Mouse (Mus musculus) c-Kit-positive CD71-negative TER-119-negative erythroid progenitor cells, embryonic 14.5 days (primary cell): ENCODE data around the gene Lrrc8c.

Experiments used
- DNase-seq: peaks from one replicate; pipeline ENCODE4 v3.0.0-alpha.2; 2013; ENCODE audit warnings: low read depth

Gene Lrrc8c

GRCm38 (mm10) chr5:105557346-105557745 is 38.2 kb downstream of the Lrrc8c start:
- DNase-seq, result no peak

GRCm38 (mm10) chr5:105557777-105558240 is 38.6 kb downstream of the Lrrc8c start:
- no peak for DNase-seq

GRCm38 (mm10) chr5:105558517-105558916 is 39.3 kb downstream of the Lrrc8c start:
- DNase-seq, result no peak

DNA sequence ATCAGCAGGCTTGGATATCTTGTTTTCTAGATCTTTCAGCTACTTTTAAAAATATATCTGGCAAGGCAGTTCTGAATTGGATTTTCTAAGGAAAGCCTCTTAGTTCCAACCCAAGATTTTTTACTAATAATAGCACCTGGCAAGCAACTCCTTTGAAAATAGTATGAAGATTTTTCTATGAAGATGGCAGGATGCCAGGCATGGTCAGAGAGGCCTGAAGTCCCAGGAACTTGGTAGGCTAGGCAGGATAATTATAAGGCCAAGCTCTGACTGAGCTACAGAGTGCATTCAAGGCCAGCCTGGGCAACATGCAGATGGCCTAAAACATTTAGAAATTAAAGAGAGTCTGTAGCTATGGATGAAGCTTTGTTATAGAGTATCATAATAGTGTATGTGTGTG is 42.7 kb downstream of the Lrrc8c start:
- no peak for DNase-seq

- DNase-seq, result no peak
Measured at GRCm38 (mm10) chr5:105564761-105565160, 45.6 kb downstream of the Lrrc8c start.

DNA sequence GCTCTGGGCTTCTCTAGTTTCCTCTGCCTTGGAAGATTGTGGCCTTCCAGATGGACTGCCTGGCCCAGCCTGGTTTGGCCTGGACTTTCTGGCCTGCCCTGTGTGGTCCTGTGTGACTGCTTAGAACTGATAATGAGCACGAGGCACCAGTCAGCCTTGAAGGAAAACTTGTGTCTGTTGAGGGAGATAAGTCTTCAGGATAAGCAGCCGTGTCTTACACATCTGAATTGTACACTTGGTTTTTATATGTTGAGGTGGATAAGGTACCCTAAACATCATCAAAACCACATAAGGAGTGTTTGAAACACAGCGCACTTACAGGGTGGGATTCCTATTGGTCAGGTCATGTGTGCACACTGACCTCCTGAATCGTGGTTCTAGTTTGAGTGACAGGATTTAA is 46.6 kb downstream of the Lrrc8c start:
- DNase-seq, result no peak

DNA sequence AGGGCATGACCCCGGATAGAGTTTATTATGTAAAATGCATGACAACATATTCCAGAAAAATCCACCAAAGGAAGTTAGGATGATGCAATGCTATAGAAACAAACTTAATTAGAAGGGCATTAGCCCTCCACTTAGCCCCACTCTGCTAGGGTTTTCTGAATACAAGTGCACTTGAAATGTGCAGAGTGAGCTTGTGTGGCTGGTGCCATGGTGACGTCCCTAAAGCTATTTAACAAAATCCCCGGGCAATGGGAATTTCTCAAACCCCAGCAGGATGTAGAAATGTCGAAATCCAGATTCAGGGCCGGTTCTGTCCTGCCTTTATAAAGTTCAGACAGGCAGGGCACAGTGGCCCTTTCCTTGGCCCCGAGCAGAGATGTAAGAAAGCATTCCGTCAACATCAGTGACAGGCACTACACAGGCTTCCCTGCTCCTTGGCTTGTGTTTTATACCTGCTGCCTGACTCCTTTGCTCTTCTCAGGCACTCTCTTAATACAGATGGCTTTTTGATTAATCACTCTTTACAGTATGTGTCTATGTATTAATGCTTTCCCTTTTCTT is 47.7 kb downstream of the Lrrc8c start:
- DNase-seq, result no peak

DNA sequence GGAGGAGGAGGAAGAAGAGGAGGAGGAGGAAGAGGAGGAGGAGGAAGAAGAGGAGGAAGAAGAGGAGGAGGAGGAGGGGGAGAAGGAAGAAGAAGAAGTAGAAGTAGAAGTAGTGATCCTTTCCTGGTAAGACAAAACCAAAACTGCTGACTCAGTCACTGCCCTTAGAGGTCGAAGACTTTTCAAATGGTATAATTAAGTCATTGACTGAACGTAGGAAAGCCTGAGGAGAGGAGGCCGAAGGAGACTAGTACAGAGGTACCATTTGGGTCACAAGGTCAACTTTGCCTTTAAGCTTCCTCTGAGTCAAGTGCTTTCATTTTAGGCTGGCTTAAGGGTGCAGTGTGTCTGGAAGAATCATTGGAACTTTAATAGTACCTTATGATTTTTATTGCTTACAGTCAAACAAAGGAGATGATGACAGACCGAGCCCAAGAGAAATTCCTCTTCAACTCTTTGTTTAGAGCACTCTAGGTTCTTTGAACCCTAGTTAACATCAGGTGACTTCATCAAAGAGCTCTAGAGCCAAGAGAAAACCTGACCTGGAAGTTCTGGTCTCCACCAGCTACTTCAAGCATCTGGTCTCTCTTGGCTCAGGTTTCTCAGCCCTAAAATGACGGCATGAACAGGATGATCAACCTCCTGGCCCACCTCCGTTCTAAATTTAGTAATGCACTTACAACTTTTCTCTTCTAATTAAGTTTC is 49.0 kb downstream of the Lrrc8c start:
- DNase-seq, result no peak

DNA sequence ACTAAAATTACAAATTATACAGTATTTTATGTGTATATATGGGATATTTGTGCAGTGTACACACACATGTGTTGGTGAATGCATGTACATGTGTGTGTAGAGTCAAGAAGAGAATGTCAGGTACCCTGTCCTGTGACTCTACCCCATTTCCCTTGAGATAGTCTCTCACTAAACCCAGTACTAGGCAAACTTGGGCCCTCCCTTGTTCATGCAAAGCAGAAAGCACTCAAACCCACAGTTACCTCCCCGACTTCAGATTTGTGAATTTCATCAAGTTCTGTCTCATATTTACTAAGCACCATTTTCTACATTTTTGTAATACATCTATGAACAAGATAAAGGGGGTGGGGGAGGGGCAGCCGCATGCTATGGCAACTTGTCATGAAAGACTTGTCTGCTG is 50.0 kb downstream of the Lrrc8c start:
- no peak for DNase-seq

DNA sequence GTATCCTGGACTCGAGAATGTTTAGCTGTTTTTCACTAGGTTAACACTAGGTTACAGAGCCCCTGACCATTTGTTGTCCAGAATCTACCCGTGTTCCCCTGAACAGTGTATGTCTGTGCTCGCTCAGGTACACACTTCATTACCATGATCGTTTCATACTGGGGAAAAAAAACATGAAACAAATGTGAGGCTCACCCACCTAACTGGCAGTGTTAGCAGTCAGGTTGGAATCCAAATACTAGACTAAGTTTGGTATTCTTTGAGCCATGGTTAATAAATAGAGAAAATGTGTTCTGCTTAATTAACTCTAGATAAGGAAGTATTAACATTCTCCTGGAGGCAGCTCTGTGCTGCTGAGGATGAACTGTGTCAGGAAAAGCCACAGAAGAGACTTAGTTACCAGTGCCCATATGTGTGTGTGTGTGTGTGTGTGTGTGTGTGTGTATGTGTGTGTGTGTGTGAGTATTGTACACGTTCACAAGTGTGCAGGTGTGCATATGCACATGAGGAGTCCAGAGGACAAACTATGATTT is 53.0 kb downstream of the Lrrc8c start:
- no peak for DNase-seq

GRCm38 (mm10) chr5:105572876-105573275 is 53.7 kb downstream of the Lrrc8c start:
- no peak for DNase-seq

DNA sequence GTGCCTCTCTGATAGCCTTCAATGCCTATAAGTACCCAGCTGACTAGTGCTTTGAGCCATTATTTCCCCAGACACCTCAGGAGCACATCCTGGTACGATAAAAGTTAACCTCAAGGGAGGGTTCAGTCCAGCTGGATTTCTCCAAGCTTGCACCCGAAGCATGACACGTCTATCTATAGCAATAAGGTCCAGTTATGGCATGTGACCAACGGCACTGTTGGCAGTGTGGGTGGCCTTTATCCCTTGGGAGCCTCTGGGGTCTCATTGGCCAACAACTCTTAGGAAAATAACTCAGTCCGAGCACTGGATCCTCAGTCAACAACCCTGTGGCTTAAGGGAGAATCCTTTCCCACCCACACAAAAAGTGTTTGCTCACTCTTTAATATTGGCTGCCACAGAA is 55.6 kb downstream of the Lrrc8c start:
- DNase-seq, result no peak

- no peak for DNase-seq
Measured at GRCm38 (mm10) chr5:105575839-105576238, 56.7 kb downstream of the Lrrc8c start.

- DNase-seq, result no peak
Measured at GRCm38 (mm10) chr5:105580909-105581308, 61.7 kb downstream of the Lrrc8c start.

DNA sequence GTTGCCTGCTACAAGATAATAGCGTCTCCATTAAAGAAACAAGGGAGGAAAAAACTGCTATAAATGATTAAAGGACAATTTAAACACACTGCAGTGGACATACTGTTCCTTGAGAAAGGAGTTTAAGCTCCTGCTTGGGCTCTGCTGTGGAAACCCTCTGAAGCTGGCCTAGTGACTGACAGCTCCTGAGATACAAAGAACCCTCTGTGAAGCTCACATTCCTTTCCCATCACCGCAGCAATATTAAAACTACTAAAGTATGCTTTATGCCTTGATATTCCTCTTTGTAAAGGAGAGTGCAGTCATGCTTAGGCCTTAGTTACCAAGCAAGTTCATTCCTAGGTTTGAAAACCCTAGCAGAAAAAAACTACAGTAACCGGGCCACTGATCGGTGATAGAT is 66.7 kb downstream of the Lrrc8c start:
- DNase-seq, result no peak

DNA sequence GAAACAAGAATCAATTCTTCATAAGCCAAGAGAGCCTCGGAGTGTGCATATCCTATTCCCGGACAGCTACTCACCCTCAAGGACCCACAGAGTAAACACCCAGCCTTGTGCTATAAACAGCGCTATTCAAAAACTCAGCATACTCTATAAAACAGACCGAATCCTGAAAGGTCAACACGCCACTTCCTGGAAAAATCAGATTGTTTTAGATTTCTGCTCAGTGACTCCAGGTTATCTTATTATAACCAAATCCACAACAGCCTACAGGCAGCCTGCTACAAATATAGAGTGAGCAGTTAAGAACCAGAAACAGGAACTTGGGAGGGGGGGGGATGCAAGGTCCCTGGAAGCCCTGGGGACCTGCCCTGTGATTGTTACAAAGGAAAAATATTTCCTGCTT is 67.5 kb downstream of the Lrrc8c start:
- DNase-seq, result no peak

DNA sequence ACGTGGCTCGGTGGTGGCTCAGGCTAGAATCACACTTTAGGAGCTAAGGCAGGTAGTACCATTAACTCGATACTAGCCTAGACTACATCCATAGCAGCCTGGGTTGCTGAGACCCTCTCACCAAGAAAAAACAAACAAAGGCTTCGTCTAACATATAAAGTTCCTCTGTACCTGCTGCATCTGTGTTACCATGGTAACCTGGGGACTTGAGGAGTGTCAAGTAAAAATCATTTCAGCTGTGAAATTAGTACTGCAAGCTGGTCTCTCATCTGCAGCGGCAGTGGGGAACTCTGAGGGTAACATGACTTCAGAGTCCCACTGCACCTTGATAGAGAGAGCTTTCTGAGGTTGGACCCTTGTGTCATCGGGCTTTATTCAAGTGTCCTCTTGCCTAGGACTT is 68.3 kb downstream of the Lrrc8c start:
- DNase-seq, result no peak

DNA sequence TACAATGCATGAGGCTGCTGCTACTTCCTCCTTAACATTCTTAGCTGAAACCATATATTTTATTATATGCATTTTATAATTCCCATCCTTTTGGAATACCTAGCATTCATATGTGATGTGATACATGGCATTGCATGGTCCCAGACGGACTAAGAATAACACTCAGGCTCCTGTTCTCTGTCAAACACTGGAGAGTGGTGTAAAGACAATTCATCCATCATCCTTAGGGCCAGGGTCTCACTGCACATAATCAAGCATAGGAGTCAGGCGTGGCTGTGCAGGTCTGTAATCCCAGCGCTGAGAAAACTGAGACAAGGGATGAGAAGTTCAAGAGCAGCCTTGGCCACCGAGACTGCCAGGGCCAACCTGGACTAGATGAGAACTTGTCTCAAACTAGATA is 69.5 kb downstream of the Lrrc8c start:
- no peak for DNase-seq

DNA sequence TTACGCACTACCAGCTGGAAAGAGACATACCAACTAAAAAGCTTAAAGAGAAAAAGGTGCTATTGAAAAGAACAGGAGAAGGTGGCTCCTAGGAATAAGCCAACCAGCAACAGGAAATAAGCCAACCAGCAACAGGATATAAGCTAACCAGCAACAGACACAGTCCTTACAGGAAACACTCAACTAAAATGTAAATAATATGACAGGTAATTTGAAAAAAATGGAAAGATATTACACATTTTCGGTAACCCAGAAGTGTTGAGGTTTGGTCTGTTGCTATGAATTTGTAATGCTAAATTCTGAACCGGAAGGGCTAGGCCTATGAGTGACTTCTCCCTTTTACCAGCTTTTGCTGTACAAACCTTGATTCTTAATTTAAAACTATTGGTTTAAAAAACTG is 69.9 kb downstream of the Lrrc8c start:
- no peak for DNase-seq

- DNase-seq, result no peak
Measured at GRCm38 (mm10) chr5:105592396-105592795, 73.2 kb downstream of the Lrrc8c start.

- no peak for DNase-seq
Measured at GRCm38 (mm10) chr5:105593630-105594029, 74.4 kb downstream of the Lrrc8c start.

DNA sequence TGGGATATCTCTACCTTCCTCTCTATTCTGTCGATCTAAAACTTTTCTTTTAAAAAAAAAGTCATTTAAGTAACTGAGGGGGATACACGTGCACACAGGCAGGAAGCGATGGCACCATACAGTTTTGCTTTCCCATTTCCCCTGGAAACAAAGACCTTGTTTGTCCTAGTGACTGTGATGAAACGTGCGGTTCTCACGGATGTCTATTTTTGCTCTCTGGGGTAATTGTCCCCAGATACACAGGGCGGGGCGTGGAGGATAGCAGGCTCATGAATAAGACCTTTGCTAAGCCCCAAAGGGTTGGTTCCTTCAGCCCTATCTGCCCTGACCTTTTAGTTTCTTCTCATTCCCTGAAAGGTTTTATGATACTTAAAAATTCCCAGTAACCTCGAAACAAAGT is 79.7 kb downstream of the Lrrc8c start:
- peak; percentile 57 for DNase-seq

DNA sequence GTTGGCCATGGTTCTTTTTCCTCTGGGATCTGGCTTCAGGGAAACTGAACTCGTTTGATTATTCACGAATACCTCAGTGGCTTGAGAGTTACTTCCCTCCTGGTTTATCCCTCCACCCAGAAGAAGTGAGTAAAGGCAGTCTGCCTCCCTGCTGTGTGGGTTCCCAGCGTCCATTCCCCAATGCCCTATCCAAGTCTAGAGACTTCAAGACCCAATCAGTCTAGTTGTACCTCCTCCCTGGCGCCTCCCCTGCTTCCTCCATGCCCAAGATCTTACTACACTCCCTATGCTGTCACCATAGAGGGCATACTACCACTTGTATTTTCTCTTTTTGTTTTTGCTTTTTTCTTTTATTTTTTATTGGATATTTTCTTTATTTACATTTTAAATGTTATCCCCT is 80.1 kb downstream of the Lrrc8c start:
- no peak for DNase-seq

GRCm38 (mm10) chr5:105600998-105601397 is 81.8 kb downstream of the Lrrc8c start:
- DNase-seq, result no peak
